Mouse (Mus musculus): ENCODE results near the gene Tst.

DNA sequence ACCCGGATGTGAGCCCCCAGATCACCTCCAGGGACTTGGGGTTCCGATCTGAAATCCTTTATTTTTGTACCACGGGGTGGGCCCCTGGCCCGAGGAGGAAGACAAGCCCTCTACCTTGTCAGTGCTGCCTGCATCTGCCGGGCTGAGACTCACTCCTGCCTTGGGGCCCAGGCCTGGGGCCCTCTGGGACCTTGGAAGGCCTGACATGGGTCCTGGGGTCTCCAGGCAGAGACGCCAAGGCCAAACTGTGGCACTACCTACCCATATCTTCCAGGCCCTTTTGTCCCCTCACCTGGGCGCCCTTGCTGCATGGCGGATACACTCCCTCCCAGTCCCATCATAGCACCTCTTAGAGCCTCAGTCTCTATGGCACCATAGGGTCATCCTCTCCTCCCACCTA lies 32.8 kb upstream of the Tst start:
- TF ChIP-seq POLR2AphosphoS5 (IDR thresholded peaks at IDR 0.05; ENCODE audit: insufficient replicate concordance, low read depth, low read length) (no peak), GATA2 (IDR thresholded peaks at IDR 0.05; ENCODE audit: borderline replicate concordance, low read depth, low read length) (no peak)

Measured in G1E (cell line).